Mouse (Mus musculus) thymus, postnatal 0 days (tissue): ENCODE data around the gene Hist1h3g. TPM values are rescaled to one million over a fixed set of nuclear protein-coding genes. Genes with fewer than 3 reads are reported as not detected.
A peak's percentile ranks its signal among the peaks of the same experiment; 100 is the strongest.
"Not testable (repeated sequence)": the region's sequence is repeated elsewhere in the genome, so short reads cannot be mapped to it uniquely, and the experiment has no call there.

ENCODE experiments used
- DNase-seq: peaks from one replicate; pipeline ENCODE4 v3.0.0-alpha.2; 2015; ENCODE audit warnings: low spot score
- polyA plus RNA-seq: library from polyadenylated mRNA; unstranded; fragments of >200 nt; fragmentation: Nextera tagmentation; extraction: Ambion mirVana; gene quantifications from 2 replicates; pipeline ENCODE4 v1.2.1, GENCODE M21; 2015

Gene Hist1h3g
- polyA plus RNA-seq, 1 experiment from 2014 or later: 43.7 TPM

DNA sequence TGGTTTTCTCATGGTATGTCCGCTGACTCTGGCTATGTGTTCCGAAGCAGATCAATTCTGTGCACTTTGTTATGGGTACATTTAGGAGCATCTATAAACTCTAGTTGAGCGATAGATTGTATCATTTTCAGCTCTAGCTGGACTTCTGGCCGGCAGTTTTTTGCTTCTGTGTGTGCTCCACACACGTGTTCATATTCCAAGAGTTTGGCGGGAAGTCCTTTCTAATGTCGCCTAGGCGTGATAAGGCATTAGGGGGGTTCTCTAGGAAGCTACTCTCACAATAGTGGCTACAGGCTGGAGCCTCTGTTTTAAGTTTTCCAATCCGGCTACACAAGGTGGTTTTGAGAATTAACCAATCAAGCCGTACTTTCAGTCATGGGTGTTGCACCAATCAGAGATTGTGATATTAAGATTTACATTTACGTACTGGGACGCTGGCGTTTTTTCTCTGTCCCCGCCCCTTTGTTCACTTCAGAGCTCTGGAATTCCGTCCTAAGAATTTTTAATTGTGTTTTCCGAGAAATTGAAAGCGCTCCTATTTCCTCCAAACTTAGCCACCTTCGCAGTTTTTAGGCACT, 20.7 kb downstream of the Hist1h3g start:
- DNase-seq: peak; percentile 88

DNA sequence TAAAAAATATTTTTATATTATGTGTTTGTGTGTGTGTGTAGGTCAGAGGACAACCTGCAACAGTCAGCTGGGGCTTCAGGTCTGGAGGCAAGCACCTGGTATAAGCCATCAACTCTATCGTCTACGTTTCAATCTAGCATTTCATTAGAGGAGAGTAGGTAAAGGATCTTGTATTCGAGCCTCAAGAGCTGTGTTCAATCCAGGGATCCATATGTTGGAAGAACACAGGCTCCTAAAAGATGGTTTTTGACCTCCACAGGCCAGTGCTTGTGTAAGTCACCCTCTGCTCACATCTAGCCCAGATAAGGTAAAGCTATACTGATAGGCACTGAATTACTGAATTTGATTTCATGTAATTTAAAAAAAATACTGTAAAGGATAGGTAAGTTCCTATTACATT, 21.7 kb downstream of the Hist1h3g start:
- no peak for DNase-seq

DNA sequence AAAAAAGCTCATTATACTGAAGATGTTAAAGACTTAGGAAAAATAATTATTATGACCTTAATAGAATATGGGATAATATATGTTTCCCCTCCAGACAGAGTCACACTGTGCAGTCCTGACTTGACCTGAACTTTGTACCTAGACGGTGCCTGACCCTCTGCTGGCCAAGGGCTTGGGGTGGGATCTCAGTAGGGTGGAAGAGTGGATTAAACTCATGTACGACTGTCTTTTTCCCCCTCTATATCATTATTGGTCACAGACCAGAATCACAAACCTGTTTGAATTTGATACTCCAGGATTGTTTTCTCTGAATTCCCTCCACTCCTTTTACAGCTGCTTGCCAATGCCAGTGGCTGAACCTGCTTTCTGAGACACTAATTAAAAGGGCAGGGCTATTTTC, 25.5 kb downstream of the Hist1h3g start:
- DNase-seq: not testable (repeated sequence)

DNA sequence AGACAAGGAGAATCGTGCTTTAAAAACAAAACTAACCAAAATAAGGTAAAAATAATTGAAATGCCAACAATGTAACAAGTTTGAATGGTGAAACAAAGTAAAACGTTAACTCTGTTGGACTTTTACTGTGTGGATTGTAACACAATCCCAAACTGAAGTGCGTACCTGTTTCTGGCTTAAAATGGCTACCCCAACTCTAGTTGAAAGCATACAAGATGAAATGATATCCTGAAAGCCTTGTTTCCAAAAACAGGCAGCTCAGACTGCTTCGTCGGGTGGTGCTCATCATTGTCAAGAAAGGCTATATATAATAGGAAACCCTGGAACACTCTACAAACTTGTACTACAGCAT, 26.3 kb downstream of the Hist1h3g start:
- not testable (repeated sequence) for DNase-seq

DNA sequence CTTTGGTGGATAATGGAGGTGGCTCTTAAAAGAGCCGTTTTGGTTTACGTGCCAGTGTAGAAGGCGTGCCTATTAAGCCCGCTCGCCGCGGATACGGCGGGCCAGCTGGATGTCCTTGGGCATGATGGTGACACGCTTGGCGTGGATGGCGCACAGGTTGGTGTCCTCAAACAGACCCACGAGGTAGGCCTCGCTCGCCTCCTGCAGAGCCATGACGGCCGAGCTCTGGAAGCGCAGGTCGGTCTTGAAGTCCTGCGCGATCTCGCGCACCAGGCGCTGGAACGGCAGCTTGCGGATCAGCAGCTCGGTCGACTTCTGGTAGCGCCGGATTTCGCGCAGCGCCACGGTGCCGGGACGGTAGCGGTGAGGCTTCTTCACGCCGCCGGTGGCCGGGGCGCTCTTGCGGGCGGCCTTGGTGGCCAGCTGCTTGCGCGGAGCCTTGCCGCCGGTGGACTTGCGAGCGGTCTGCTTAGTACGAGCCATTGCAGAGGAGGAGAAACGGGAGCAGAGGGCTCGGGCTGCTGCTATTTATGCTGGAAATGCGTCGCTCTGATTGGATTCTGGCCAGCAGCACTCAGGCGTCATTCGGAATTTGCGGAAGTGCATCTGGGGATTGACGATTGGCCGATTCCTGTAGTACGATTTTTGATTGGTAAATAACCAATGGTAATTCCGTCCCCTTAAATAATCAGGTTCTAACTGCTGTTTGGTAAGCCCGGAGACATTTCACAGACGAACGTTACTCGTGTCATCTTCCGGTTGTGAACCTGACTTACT, 26.8 kb downstream of the Hist1h3g start, which contains the start of gene Hist1h3e:
Gene Hist1h3e, minus strand, starts transcription at position 487 of the 777 bp plus-strand sequence.
- DNase-seq: peak; percentile 97

DNA sequence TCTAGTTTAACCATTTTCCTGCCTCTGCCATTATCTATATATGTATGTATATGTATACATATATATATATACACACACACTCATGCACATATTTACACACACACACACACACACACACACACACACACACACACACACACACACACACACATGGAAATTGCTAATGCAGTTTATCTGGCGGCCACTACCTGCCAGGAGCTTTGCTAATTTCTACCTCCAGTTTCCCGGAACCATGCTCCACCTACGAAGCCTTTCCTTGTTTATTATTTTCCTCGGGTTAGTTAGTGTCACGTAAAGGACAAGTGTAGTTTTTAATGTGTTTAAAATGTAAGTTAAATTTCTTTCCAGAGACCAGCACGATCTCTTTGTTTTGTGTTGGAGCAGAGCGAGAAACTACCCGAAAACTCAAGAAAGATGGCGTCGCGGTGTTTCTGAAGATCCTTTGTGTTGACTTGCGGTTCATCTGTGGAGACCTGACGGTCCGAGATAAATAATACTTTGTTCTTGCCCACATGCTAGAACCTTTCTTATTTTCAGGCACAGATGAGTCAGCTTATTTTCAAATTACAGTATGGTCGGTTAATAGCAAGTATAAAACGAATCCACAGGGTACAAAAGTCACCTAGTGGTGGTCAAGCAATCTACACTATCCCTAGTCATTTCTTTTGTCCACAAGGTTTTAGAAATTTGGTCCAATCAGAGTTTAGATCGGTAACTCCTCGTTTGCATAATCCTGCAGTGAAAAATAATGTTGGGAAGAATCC, 27.7 kb downstream of the Hist1h3g start:
- DNase-seq: peak; percentile 65

DNA sequence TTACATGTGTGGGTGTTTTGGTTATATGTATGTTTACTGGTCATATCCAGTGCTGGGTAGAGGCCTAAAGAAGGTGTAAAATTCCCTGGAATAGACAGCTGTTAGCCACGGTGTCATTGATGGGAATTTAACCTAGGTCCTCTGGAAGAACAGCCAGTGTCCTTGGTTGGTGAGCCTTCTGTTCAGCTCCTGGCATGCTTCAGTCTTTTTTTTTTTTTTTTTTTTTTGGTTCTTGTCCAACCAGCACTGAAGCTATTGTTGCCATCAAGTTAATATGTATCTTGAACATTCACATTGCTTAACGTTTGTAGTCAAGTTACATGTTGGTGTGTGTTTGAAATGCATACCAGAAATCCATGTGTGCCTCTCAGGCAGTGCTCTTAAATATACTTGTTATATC, 29.3 kb downstream of the Hist1h3g start:
- no peak for DNase-seq

DNA sequence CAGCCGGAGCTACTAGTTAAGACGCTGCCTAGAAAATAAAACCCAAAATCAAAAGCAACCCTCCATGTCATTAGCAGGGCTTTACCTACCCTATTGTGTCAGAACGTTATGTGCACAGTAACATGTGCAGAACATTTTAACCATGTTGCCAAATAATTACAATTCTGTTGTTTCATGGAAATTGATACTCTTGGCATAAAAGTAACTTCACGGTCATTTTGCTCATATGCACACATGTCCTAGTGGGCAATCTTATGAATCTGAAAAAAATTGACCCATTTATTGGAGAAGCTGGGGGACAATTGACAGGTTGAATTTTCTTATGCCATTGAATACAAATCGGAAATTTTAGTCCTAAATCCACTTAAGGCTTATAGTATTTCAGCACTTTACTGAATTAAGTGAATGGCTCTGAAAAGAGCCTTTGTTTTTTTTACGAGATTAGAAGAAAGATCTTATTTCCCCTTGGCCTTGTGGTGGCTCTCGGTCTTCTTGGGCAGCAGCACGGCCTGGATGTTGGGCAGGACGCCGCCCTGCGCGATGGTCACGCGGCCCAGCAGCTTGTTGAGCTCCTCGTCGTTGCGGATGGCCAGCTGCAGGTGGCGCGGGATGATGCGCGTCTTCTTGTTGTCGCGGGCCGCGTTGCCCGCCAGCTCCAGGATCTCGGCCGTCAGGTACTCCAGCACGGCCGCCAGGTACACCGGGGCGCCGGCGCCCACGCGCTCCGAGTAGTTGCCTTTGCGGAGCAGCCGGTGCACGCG, 35.2 kb downstream of the Hist1h3g start:
- peak; percentile 44 for DNase-seq

DNA sequence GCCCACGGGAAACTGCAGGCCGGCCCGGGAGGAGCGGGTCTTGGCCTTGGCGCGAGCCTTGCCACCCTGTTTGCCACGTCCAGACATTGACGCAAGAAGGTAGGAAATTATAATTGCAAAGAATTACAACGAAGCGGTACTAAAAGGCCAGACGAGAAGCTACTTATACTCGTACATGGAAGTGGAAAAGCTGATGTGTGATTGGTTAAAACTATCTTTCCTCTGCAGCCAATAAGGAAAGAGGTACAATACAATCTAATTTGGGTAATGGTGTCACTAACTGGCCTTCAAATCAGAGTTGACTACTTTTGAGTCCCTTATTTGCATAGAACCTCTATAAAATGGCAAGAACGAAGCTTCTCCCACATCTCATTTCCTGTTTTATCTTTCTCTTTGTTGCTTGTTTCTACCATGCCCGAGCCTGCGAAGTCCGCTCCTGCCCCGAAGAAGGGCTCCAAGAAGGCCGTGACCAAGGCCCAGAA, 35.8 kb downstream of the Hist1h3g start, which contains the start of the genes Hist1h2ae and Hist1h2bg:
Gene Hist1h2ae, minus strand, starts transcription at position 199 of the 482 bp plus-strand sequence.
Gene Hist1h2bg, plus strand, starts transcription at position 375 of the 482 bp plus-strand sequence.
- DNase-seq: peak; percentile 94

DNA sequence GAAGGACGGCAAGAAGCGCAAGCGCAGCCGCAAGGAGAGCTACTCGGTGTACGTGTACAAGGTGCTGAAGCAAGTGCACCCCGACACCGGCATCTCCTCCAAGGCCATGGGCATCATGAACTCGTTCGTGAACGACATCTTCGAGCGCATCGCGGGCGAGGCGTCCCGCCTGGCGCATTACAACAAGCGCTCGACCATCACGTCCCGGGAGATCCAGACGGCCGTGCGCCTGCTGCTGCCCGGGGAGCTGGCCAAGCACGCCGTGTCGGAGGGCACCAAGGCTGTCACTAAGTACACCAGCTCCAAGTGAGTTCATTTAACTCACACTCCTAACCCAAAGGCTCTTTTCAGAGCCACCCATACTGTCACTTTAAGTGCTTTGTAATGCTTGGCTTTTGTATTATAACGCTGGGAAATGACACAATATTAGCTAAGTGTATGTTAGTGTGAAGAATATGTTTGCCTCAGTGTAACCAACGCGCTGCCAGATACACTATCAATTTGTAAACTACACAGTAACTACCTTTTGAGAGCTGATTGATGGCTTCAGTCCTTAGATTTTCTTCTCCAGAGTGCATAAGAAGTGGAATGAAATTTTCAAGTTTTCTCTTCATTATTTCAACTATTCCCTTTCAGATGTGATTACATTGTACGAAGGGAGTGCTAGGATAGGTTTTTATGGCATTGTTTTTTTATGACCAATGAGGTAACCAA, 36.4 kb downstream of the Hist1h3g start:
- DNase-seq: peak; percentile 56

DNA sequence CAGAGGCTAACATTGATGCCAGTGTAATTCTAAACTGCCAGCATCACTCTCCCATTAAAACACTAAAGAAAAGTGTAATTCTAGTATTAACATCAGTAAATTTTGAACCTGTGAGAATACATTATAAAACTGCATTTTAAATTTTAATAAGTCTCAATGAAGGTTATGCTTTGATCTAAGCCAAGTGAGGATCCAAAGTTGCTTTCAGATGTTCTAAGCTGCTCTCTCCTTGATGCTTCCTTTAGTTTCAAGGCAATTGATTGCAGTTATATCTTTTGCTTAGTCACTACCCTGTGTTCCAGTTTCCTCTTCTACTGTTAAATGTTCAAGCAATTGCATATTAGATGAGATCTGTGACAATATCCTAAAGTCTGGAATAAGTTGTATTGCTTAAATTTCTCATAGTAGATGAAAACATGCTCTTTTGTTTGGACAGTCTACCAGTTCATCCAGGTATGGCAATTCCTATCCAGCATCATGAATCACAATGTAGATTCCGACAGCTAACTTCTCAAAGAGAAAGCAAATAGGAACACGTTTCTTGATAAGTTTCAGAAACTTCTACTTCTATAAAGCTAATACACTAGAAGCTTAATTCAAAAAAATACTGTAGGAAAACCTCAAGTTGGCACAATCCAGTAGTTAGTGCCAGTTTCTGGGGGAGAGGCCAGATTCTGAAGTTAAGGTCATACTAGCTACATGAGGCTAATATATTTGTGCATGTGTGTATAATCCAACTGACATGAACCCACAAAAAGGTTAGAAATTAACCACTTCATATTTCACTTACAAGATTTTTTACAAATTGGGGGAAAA, 37.2 kb downstream of the Hist1h3g start:
- peak; percentile 51 for DNase-seq

DNA sequence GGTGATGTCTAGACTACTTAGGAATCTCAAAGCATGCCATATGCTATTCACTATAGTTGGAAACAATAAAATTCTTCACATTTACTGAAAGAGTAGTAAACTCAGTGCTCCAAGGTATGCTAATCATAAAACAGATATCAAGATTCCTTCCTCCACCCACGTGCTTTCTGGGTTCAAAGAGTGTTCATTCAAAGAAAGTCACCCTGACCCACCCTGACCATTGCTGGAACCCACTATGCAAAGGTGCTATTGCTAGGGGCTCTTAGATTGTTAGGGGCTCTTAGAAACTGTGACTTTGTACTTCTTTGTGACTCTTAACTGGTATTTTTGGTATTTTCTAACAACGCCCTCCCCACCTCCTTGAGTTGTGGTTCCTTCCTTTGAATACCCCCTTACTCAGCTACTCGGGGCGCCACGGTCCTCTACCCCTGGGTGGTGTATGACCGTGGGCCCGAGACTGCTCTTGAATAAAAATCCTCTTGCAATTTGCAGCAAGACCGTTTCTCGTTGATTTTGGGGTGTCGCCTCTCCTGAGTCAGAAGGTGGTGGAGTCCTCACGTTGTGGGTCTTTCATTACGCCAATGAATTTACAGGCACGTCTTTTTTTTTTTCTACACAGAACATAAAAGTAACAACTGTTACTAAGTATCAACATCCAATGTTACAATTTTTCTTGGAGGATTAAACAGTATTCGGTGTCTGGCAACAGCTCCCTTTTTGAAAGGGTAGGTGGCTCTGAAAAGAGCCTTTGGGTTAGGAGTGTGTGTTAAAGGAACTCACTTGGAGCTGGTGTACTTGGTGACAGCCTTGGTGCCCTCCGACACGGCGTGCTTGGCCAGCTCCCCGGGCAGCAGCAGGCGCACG, 38.0 kb downstream of the Hist1h3g start:
- DNase-seq: peak; percentile 51

DNA sequence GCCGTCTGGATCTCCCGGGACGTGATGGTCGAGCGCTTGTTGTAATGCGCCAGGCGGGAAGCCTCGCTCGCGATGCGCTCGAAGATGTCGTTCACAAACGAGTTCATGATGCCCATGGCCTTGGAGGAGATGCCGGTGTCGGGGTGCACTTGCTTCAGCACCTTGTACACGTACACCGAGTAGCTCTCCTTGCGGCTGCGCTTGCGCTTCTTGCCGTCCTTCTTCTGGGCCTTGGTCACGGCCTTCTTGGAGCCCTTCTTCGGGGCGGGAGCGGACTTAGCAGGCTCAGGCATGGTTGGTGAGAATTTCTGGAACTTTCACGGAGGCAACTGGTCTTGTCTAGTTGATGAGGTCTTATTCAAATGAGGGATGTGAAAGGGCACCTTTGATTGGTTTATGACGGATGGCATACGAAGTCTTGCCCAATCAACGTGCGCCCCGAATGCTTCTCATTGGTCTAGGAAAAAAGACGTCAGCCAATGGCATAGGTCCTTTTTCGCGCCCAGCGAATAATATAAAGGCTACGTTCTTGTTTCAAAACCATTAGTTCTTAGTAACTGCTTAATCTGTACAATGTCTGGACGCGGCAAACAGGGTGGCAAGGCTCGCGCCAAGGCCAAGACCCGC, 38.8 kb downstream of the Hist1h3g start, which contains the start of the genes Hist1h2bf and Hist1h2ad:
Gene Hist1h2bf, minus strand, starts transcription at position 299 of the 627 bp plus-strand sequence.
Gene Hist1h2ad, plus strand, starts transcription at position 484 of the 627 bp plus-strand sequence.
- peak; percentile 98 for DNase-seq

DNA sequence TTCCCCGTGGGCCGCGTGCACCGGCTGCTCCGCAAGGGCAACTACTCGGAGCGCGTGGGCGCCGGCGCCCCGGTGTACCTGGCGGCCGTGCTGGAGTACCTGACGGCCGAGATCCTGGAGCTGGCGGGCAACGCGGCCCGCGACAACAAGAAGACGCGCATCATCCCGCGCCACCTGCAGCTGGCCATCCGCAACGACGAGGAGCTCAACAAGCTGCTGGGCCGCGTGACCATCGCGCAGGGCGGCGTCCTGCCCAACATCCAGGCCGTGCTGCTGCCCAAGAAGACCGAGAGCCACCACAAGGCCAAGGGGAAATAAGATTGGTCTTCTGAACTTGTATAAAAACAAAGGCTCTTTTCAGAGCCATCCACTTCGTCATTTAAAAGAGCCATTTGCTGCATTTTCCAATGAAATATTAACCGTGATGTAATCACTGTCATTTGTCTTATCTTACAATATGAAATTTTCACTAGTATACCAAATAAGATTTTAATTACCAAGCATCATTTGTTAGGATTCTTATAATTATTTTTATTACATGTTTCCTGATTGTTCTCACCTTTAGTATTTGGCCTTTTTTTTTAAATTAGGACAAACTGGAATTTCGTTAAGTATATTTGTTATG, 39.4 kb downstream of the Hist1h3g start:
- DNase-seq: peak; percentile 30

DNA sequence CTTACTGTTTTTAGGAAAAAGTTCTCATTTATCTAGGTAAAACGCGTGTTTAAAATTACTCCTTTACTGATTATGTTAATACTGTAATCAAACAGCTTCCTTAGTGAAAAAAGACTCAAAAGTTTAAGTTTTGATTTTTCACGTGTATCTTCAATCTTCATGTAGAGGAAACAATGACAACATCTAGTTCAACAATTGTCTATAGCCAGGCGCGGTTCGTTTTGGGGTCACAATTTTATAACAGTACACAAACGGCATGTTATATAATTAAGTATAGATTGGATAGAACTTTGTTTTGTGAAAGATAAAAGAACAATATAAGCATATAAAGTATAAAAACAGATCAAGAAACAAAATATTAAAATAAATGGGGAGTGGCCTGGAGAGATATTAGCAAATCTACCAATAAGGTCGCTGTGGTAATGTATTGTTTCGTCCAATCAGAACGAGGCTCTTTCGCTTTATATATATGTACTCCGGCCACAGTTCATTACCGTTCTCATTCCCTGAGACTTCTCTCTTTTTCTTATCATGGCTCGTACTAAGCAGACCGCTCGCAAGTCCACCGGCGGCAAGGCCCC, 40.1 kb downstream of the Hist1h3g start, which contains the start of gene Hist1h3d:
Gene Hist1h3d, plus strand, starts transcription at position 493 of the 581 bp plus-strand sequence.
- DNase-seq: peak; percentile 80

DNA sequence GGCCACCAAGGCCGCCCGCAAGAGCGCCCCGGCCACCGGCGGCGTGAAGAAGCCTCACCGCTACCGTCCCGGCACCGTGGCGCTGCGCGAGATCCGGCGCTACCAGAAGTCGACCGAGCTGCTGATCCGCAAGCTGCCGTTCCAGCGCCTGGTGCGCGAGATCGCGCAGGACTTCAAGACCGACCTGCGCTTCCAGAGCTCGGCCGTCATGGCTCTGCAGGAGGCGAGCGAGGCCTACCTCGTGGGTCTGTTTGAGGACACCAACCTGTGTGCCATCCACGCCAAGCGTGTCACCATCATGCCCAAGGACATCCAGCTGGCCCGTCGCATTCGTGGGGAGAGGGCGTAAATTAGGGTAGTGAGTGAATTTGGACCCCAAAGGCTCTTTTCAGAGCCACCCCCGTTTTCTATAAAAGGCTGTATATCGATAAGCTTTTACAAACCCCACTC, 40.7 kb downstream of the Hist1h3g start:
- peak; percentile 35 for DNase-seq
